Mouse (Mus musculus): Measurements from ENCODE around the gene Clstn3. TPM values are rescaled to one million over a fixed set of nuclear protein-coding genes. Genes with fewer than 3 reads are reported as not detected.

The Clstn3 gene
- polyA plus RNA-seq, 1 experiment from 2014 or later, result 0.31 TPM

DNA sequence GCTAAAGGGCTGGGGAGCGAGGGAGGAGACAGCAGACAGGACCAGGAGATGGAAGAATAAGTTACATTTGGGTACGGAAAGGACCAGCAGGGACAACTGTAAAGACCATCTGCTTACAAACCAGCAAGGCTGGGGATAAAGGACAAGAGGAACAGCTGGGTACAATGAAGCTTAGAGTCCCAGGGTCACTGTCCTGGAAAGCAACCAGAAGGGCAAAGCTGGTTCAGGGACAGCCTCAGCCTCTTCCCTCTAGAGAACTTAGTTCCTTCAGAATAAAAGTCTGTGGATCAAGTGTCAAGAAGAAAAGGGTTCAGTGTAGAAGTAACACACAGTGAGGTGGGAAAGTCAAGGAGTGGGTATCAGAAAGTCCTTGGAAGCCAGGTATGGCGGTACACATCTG, 6.5 kb upstream of the Clstn3 start:
- Histone ChIP-seq H3K36me3 (ENCODE audit: insufficient read depth, low read length) (no peaks in the 10 kb centered on the region), H3K9ac (replicated peaks; ENCODE audit: low read depth) (no peak overlapping the region), H3K4me2 (replicated peaks; ENCODE audit: low read depth, low read length) (no peak overlapping the region), H3K4me1 (ENCODE audit: insufficient read depth, low read depth, low read length) (no peaks in the 10 kb centered on the region), H3K9me3 (ENCODE audit: low read length) (no peaks in the 10 kb centered on the region), H3K27me3 (replicated peaks; ENCODE audit: insufficient read depth, low read length) (no peaks in the 10 kb centered on the region), H3K27ac (ENCODE audit: low read length) (no peak overlapping the region), H3K4me3 (ENCODE audit: low read depth, low read length) (no peak overlapping the region)
- 90% methylated on average over 3 of the region's 3 CpGs for WGBS
- TF ChIP-seq EP300 (IDR thresholded peaks at IDR 0.05) (no peak), CTCF (IDR thresholded peaks at IDR 0.05) (no peak)
- DNase-seq (ENCODE audit: low spot score) (no peak), ATAC-seq (no peak)

DNA sequence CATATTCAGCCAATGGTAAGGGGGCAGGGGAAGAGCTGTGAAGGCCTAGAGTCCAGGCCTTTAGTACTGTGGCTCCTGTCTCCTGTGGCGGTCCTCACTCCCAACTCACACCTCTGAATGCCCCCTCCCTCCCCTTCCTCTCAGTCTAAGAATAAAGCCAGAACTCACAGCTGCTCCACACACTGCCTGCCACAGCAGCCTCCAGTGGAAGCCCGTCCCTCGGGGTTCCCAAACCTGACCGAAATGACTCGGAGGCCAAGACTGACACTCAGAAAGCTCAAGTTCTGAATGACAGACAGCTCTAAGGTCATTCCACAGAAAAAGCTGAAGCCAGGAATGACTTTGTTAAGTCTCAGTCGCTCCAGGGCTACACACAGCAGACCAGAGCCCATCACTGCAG, 1.1 kb upstream of the Clstn3 start:
- Histone ChIP-seq H3K36me3 (ENCODE audit: insufficient read depth, low read length) (no peaks in the 10 kb centered on the region), H3K4me3 (ENCODE audit: low read depth, low read length) (no peak overlapping the region), H3K4me2 (replicated peaks; ENCODE audit: low read depth, low read length) (no peak overlapping the region), H3K9me3 (ENCODE audit: low read length) (no peaks in the 10 kb centered on the region), H3K27ac (ENCODE audit: low read length) (no peak overlapping the region), H3K4me1 (ENCODE audit: insufficient read depth, low read depth, low read length) (no peaks in the 10 kb centered on the region), H3K9ac (replicated peaks; ENCODE audit: low read depth) (no peak overlapping the region), H3K27me3 (replicated peaks; ENCODE audit: insufficient read depth, low read length) (no peaks in the 10 kb centered on the region)
- 73% methylated on average over 6 of the region's 6 CpGs for WGBS
- no peak for TF ChIP-seq CTCF (IDR thresholded peaks at IDR 0.05)
- TF ChIP-seq EP300 (IDR thresholded peaks at IDR 0.05), result no peak
- DNase-seq (ENCODE audit: low spot score), result no peak
- ATAC-seq, result no peak

DNA sequence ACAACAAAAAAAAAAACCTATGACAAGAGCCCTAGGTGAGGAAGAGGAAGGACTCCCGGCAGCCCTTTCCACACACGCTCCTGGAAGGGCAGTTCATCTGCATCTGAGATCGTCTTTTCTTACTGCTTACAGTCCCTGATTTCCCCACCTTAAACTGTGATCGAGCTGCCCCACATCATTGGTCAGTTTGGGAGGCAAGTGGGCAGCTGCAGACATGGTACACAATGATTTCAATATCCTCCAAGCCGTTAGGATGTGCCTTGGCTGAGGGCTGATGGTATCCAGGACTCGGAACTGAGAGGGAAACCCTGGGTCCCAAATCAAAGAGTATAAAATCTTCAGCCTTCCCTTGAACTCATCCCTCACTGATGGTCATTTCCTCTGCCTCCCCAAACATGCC, 705 bp upstream of the Clstn3 start:
- H3K36me3 ChIP-seq (ENCODE audit: insufficient read depth, low read length), result no peaks in the 10 kb centered on the region
- ATAC-seq (no peak), DNase-seq (ENCODE audit: low spot score) (no peak)
- H3K27ac ChIP-seq (ENCODE audit: low read length), result no peak overlapping the region
- no peak for TF ChIP-seq CTCF (IDR thresholded peaks at IDR 0.05)
- no peak for TF ChIP-seq EP300 (IDR thresholded peaks at IDR 0.05)
- H3K4me3 ChIP-seq (ENCODE audit: low read depth, low read length), result peak overlapping the region; percentile 28; the same call in 1 of the 2 replicates
- H3K9me3 ChIP-seq (ENCODE audit: low read length), result no peaks in the 10 kb centered on the region
- WGBS, result 36% methylated on average over 6 of the region's 6 CpGs
- H3K9ac ChIP-seq (replicated peaks; ENCODE audit: low read depth), result no peak overlapping the region
- peak overlapping the region; percentile 62 for H3K4me2 ChIP-seq (replicated peaks; ENCODE audit: low read depth, low read length)
- no peaks in the 10 kb centered on the region for H3K4me1 ChIP-seq (ENCODE audit: insufficient read depth, low read depth, low read length)
- H3K27me3 ChIP-seq (replicated peaks; ENCODE audit: insufficient read depth, low read length), result no peaks in the 10 kb centered on the region

DNA sequence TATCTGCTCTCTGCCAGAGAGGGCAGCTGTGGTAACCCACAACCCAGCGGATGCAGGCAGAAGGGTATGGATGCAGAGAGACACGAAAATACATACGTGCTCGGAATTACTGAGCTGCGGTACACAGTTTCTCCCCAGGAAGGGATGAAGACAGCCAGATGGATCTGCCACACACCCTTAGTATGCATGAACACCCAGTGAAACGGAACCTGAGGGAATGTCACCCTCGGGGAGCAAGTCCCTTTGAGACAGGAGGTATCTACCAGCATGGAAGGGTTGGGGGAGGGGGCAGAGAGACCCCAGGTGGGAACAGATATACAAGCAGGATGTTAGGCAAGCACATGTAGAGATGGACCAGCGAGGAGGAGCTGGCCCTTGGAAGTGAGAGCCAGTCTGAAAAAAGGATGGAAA, 708 bp downstream of the Clstn3 start:
- DNase-seq (ENCODE audit: low spot score), result no peak
- Histone ChIP-seq H3K4me2 (replicated peaks; ENCODE audit: low read depth, low read length) (no peak overlapping the region), H3K27ac (ENCODE audit: low read length) (no peak overlapping the region), H3K4me1 (ENCODE audit: insufficient read depth, low read depth, low read length) (no peaks in the 10 kb centered on the region), H3K4me3 (ENCODE audit: low read depth, low read length) (no peak overlapping the region), H3K9me3 (ENCODE audit: low read length) (no peaks in the 10 kb centered on the region), H3K9ac (replicated peaks; ENCODE audit: low read depth) (no peak overlapping the region), H3K36me3 (ENCODE audit: insufficient read depth, low read length) (no peaks in the 10 kb centered on the region), H3K27me3 (replicated peaks; ENCODE audit: insufficient read depth, low read length) (no peaks in the 10 kb centered on the region)
- no peak for ATAC-seq
- TF ChIP-seq EP300 (IDR thresholded peaks at IDR 0.05) (no peak), CTCF (IDR thresholded peaks at IDR 0.05) (no peak)
- WGBS, result 21% methylated on average over 8 of the region's 8 CpGs

DNA sequence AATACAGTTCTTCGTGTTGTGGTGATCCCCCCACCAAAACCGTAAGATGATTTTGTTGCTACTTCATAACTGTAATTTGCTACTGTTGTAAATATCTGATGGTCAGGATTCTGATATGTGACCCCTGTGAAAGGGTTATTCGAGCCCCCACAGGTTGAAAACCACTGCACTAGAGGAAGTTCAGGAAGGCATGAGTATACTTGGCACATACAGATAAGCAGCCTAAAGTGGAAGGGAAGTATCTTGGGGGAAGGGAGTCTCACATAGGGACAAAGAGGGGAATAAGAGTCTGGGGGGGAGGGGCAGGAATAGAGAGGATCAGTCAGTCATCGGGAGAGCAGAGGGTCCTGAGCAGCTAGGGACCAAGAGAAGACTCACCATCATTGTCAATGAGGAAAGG, 5.2 kb downstream of the Clstn3 start:
- WGBS, result 61% methylated on average over 4 of the region's 4 CpGs
- DNase-seq (ENCODE audit: low spot score) (no peak), ATAC-seq (no peak)
- Histone ChIP-seq H3K27me3 (replicated peaks; ENCODE audit: insufficient read depth, low read length) (no peaks in the 10 kb centered on the region), H3K4me1 (ENCODE audit: insufficient read depth, low read depth, low read length) (no peaks in the 10 kb centered on the region), H3K36me3 (ENCODE audit: insufficient read depth, low read length) (no peaks in the 10 kb centered on the region), H3K4me3 (ENCODE audit: low read depth, low read length) (no peak overlapping the region), H3K27ac (ENCODE audit: low read length) (no peak overlapping the region), H3K9me3 (ENCODE audit: low read length) (no peaks in the 10 kb centered on the region), H3K9ac (replicated peaks; ENCODE audit: low read depth) (no peak overlapping the region), H3K4me2 (replicated peaks; ENCODE audit: low read depth, low read length) (no peak overlapping the region)
- TF ChIP-seq EP300 (IDR thresholded peaks at IDR 0.05) (no peak), CTCF (IDR thresholded peaks at IDR 0.05) (no peak)

DNA sequence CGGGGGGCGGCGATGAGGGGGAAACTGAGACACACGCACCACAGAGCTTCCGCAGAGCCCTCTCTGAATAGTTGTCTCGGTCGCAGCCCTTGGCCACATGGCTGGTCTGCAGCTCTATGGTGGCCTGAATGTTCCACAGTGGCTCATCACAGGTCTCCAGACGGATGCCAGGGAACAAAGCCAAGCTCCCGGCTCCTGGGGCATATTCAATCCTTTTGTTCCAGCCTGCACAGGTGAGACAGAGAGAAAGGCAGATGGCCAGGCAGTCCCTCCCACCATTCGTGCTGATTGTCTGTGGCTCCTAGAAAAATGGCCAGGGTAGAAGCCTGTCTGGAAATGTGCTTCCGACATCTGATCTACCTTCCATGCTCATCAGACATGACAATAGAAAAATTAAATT, 6.1 kb downstream of the Clstn3 start:
- Histone ChIP-seq H3K4me2 (replicated peaks; ENCODE audit: low read depth, low read length) (no peak overlapping the region), H3K4me1 (ENCODE audit: insufficient read depth, low read depth, low read length) (no peaks in the 10 kb centered on the region), H3K27ac (ENCODE audit: low read length) (no peak overlapping the region), H3K27me3 (replicated peaks; ENCODE audit: insufficient read depth, low read length) (no peaks in the 10 kb centered on the region), H3K9me3 (ENCODE audit: low read length) (no peaks in the 10 kb centered on the region), H3K4me3 (ENCODE audit: low read depth, low read length) (no peak overlapping the region), H3K36me3 (ENCODE audit: insufficient read depth, low read length) (no peaks in the 10 kb centered on the region), H3K9ac (replicated peaks; ENCODE audit: low read depth) (no peak overlapping the region)
- no peak for DNase-seq (ENCODE audit: low spot score)
- WGBS, result 87% methylated on average over 11 of the region's 11 CpGs
- TF ChIP-seq EP300 (IDR thresholded peaks at IDR 0.05) (no peak), CTCF (IDR thresholded peaks at IDR 0.05) (no peak)
- ATAC-seq, result no peak

DNA sequence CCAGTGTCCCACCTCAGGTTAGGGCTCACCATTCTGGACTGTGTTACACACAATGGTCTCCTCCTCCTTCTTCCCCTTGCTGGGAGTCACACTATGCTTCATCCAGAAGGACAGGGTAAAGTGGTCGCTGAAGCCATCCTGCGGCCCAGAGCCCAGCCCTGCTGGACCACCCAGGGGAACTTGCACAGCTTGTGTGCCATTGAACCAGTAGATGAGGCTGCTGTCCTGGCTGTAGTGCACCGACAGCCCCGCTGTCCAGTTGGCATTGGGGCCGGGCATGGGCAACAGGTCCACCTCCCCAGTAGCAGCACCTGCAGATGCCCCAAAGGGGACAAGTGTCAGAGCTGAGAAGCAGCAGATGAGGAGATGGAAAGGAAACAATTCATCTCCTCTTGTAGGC, 6.8 kb downstream of the Clstn3 start:
- Histone ChIP-seq H3K9me3 (ENCODE audit: low read length) (no peaks in the 10 kb centered on the region), H3K27me3 (replicated peaks; ENCODE audit: insufficient read depth, low read length) (no peaks in the 10 kb centered on the region), H3K9ac (replicated peaks; ENCODE audit: low read depth) (no peak overlapping the region), H3K4me1 (ENCODE audit: insufficient read depth, low read depth, low read length) (no peaks in the 10 kb centered on the region), H3K36me3 (ENCODE audit: insufficient read depth, low read length) (no peaks in the 10 kb centered on the region), H3K4me3 (ENCODE audit: low read depth, low read length) (no peak overlapping the region), H3K4me2 (replicated peaks; ENCODE audit: low read depth, low read length) (no peak overlapping the region), H3K27ac (ENCODE audit: low read length) (no peak overlapping the region)
- ATAC-seq (no peak), DNase-seq (ENCODE audit: low spot score) (no peak)
- 93% methylated on average over 5 of the region's 5 CpGs for WGBS
- TF ChIP-seq EP300 (IDR thresholded peaks at IDR 0.05), result no peak

All from lung, postnatal 0 days (tissue).